Mouse (Mus musculus): Measurements from ENCODE around the gene 2310061I04Rik. TPM values are rescaled to one million over a fixed set of nuclear protein-coding genes. Genes with fewer than 3 reads are reported as not detected.

The 2310061I04Rik gene
- polyA plus RNA-seq, 1 experiment, result 132 TPM

DNA sequence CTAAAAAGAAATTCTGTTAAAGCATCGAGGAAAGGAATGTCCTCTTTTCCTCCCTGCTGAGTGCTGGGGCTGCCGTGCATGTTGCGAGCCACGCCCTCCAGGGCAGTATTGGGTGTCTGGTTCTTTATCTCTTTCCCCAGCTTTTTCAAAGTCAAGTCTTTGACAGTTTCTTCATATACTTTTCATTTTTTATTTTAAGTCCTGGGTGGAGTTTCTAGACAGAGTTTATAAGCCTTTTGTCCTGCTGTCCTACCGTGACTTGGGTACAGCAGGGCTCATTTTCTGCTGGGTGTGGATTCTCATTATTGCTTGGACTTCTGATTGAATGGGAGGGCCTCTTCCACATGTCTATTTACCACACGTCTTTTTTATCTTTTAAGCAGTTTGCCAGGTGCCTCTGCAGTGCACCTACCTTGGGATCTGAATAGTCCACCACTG is 22.7 kb upstream of the 2310061I04Rik start:
- Histone ChIP-seq H3K4me3 (ENCODE audit: insufficient read depth, low read depth, low read length) (no peak overlapping the region), H3K27ac (ENCODE audit: insufficient read depth, low read depth, low read length) (0 out of 2 replicates have a peak overlapping the region, but pooled peaks have one; percentile 73), H3K4me1 (ENCODE audit: control insufficient read depth, insufficient read depth, low read length) (peaks cover 28% of the 10 kb centered on the region; the same call in 1 of the 2 replicates), H3K36me3 (ENCODE audit: control insufficient read depth, insufficient read depth, low read length) (peaks cover 11% of the 10 kb centered on the region), H3K27me3 (replicated peaks; ENCODE audit: control insufficient read depth, insufficient read depth, low read length) (no peaks in the 10 kb centered on the region)
- TF ChIP-seq POLR2A (IDR thresholded peaks at IDR 0.05; ENCODE audit: low read depth, low read length) (no peak), CTCF (conservative IDR thresholded peaks at IDR 0.05; ENCODE audit: insufficient read depth, insufficient read length, low read depth, low read length) (no peak)
- 23% methylated on average over 6 of the region's 6 CpGs for WGBS
- no peak for DNase-seq

DNA sequence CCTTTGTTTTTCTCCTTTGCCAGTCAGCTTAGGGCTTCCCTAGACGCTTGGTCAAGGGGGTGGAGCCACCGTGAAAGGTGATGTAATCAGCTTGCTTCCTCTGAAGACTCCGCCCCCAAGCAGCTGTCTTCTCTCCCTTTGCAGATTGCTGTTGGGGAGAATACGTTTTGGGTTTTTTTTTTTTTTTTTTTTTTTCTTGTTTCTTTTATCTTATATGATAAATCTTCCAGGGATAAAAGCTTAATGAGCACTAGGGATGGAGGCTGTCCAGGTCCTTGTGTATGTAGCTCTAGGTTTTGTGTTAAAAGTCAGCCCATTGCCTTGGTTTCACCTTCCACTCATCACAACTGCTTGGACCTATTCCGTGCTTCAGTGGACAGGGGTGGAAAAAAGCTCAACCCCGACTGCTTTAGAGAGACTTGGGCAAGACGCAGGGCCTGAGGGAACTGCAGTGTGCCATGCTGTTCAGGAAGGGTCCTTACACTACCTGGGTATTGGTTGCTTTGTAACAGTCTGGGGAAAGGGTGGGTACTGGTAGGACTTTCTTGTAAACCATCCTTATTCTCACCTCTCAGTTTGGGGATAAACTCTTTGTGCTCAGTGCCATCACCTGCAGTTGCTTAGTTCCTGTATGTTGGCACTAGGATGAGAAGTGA is 22.0 kb upstream of the 2310061I04Rik start:
- Histone ChIP-seq H3K4me1 (ENCODE audit: control insufficient read depth, insufficient read depth, low read length) (peaks cover 28% of the 10 kb centered on the region; the same call in 1 of the 2 replicates), H3K36me3 (ENCODE audit: control insufficient read depth, insufficient read depth, low read length) (peaks cover 11% of the 10 kb centered on the region), H3K4me3 (ENCODE audit: insufficient read depth, low read depth, low read length) (peak overlapping the region; percentile 40), H3K27me3 (replicated peaks; ENCODE audit: control insufficient read depth, insufficient read depth, low read length) (no peaks in the 10 kb centered on the region), H3K27ac (ENCODE audit: insufficient read depth, low read depth, low read length) (peak overlapping the region; percentile 100)
- no peak for TF ChIP-seq POLR2A (IDR thresholded peaks at IDR 0.05; ENCODE audit: low read depth, low read length)
- peak; percentile 98 for DNase-seq
- WGBS, result under 1% methylated on average over 7 of the region's 7 CpGs

- H3K36me3 ChIP-seq (ENCODE audit: control insufficient read depth, insufficient read depth, low read length), result peaks cover 11% of the 10 kb centered on the region
- H3K4me1 ChIP-seq (ENCODE audit: control insufficient read depth, insufficient read depth, low read length), result peaks cover 28% of the 10 kb centered on the region; the same call in 1 of the 2 replicates
- peak overlapping the region; percentile 100 for H3K27ac ChIP-seq (ENCODE audit: insufficient read depth, low read depth, low read length)
- peak overlapping the region; percentile 99 for H3K4me3 ChIP-seq (ENCODE audit: insufficient read depth, low read depth, low read length)
- 0% methylated on average over 11 of the region's 11 CpGs for WGBS
- no peak for TF ChIP-seq CTCF (conservative IDR thresholded peaks at IDR 0.05; ENCODE audit: insufficient read depth, insufficient read length, low read depth, low read length)
- peak; percentile 41 for TF ChIP-seq POLR2A (IDR thresholded peaks at IDR 0.05; ENCODE audit: low read depth, low read length)
- peak; percentile 70 for DNase-seq
- H3K27me3 ChIP-seq (replicated peaks; ENCODE audit: control insufficient read depth, insufficient read depth, low read length), result no peaks in the 10 kb centered on the region
Measured at GRCm38 (mm10) chr17:35918276-35919059, 21.2 kb upstream of the 2310061I04Rik start.

GRCm38 (mm10) chr17:35917463-35918251 is 20.4 kb upstream of the 2310061I04Rik start:
- Histone ChIP-seq H3K4me3 (ENCODE audit: insufficient read depth, low read depth, low read length) (peak overlapping the region; percentile 99), H3K27ac (ENCODE audit: insufficient read depth, low read depth, low read length) (peak overlapping the region; percentile 99), H3K36me3 (ENCODE audit: control insufficient read depth, insufficient read depth, low read length) (peaks cover 11% of the 10 kb centered on the region), H3K4me1 (ENCODE audit: control insufficient read depth, insufficient read depth, low read length) (peaks cover 25% of the 10 kb centered on the region; the same call in 1 of the 2 replicates), H3K27me3 (replicated peaks; ENCODE audit: control insufficient read depth, insufficient read depth, low read length) (no peaks in the 10 kb centered on the region)
- TF ChIP-seq POLR2A (IDR thresholded peaks at IDR 0.05; ENCODE audit: low read depth, low read length), result peak; percentile 71
- TF ChIP-seq CTCF (conservative IDR thresholded peaks at IDR 0.05; ENCODE audit: insufficient read depth, insufficient read length, low read depth, low read length), result no peak
- DNase-seq, result peak; percentile 58
- WGBS, result under 1% methylated on average over 13 of the region's 13 CpGs

- peaks cover 11% of the 10 kb centered on the region for H3K36me3 ChIP-seq (ENCODE audit: control insufficient read depth, insufficient read depth, low read length)
- TF ChIP-seq CTCF (conservative IDR thresholded peaks at IDR 0.05; ENCODE audit: insufficient read depth, insufficient read length, low read depth, low read length), result no peak
- no peak for TF ChIP-seq POLR2A (IDR thresholded peaks at IDR 0.05; ENCODE audit: low read depth, low read length)
- no peaks in the 10 kb centered on the region for H3K27me3 ChIP-seq (replicated peaks; ENCODE audit: control insufficient read depth, insufficient read depth, low read length)
- H3K4me1 ChIP-seq (ENCODE audit: control insufficient read depth, insufficient read depth, low read length), result peaks cover 20% of the 10 kb centered on the region; the same call in 1 of the 2 replicates
- peak overlapping the region; percentile 99 for H3K4me3 ChIP-seq (ENCODE audit: insufficient read depth, low read depth, low read length)
- under 1% methylated on average over 8 of the region's 8 CpGs for WGBS
- no peak for DNase-seq
- peak overlapping the region; percentile 99 for H3K27ac ChIP-seq (ENCODE audit: insufficient read depth, low read depth, low read length)
Measured at GRCm38 (mm10) chr17:35917143-35917462, 19.9 kb upstream of the 2310061I04Rik start.

GRCm38 (mm10) chr17:35916297-35917142 is 19.3 kb upstream of the 2310061I04Rik start, which contains the start of the genes Mrps18b and Ppp1r10:
Gene Mrps18b, minus strand, starts transcription at chr17:35916389.
Gene Ppp1r10, plus strand, starts transcription at chr17:35916434.
- WGBS, result under 1% methylated on average over 83 of the region's 83 CpGs

More at GRCm38 (mm10) chr17:35916297-35917142, 19.3 kb upstream of the 2310061I04Rik start, which contains the start of the genes Mrps18b and Ppp1r10:
- no peaks in the 10 kb centered on the region for H3K27me3 ChIP-seq (replicated peaks; ENCODE audit: control insufficient read depth, insufficient read depth, low read length)
- peaks cover 20% of the 10 kb centered on the region; the same call in 1 of the 2 replicates for H3K4me1 ChIP-seq (ENCODE audit: control insufficient read depth, insufficient read depth, low read length)
- DNase-seq, result peak; percentile 100
- H3K4me3 ChIP-seq (ENCODE audit: insufficient read depth, low read depth, low read length), result peak within 1 kb of the TSS; percentile 99
- H3K27ac ChIP-seq (ENCODE audit: insufficient read depth, low read depth, low read length), result peak within 1 kb of the TSS; percentile 99
- peak; percentile 52 for TF ChIP-seq CTCF (conservative IDR thresholded peaks at IDR 0.05; ENCODE audit: insufficient read depth, insufficient read length, low read depth, low read length)
- peak; percentile 99 for TF ChIP-seq POLR2A (IDR thresholded peaks at IDR 0.05; ENCODE audit: low read depth, low read length)
- peaks cover 11% of the 10 kb centered on the region for H3K36me3 ChIP-seq (ENCODE audit: control insufficient read depth, insufficient read depth, low read length)

All from kidney, adult 2 months (tissue).